Mouse (Mus musculus) stomach, postnatal 0 days (tissue): ENCODE results near the gene Fancl. TPM values are rescaled to one million over a fixed set of nuclear protein-coding genes. Genes with fewer than 3 reads are reported as not detected.
"Not testable (repeated sequence)": the region's sequence is repeated elsewhere in the genome, so short reads cannot be mapped to it uniquely, and the experiment has no call there.

Experiments used
- ATAC-seq: fragments of 200-750 bp; cut with Nextera tagmentation; 2 replicates; pipeline ENCODE4 v1.8.0; 2017; ENCODE audit not compliant: low FRiP score, low TSS enrichment
- DNase-seq: peaks from one replicate; pipeline ENCODE4 v3.0.0-alpha.2; 2016; ENCODE audit warnings: low spot score
- H3K27ac ChIP-seq: fragments of 300-500 bp; sonication (generic); replicated peaks from 2 replicates; pipeline ENCODE4 v1.5.1; 2014; ENCODE audit warnings: mild to moderate bottlenecking, control low read depth
- H3K27me3 ChIP-seq: fragments of 300-500 bp; sonication (generic); 2 replicates; pipeline ENCODE4 v1.6.1; 2014; ENCODE audit warnings: low read length; ENCODE audit not compliant: control insufficient read depth, insufficient read depth
- H3K36me3 ChIP-seq: fragments of 300-500 bp; sonication (generic); 2 replicates; pipeline ENCODE4 v1.6.1; 2014; ENCODE audit warnings: low read length, mixed read lengths; ENCODE audit not compliant: control insufficient read depth, insufficient read depth
- H3K4me1 ChIP-seq: fragments of 300-500 bp; sonication (generic); replicated peaks from 2 replicates; pipeline ENCODE4 v1.6.1; 2014; ENCODE audit warnings: antibody characterized with exemption; ENCODE audit not compliant: control insufficient read depth, insufficient read depth
- H3K4me2 ChIP-seq: fragments of 300-500 bp; sonication (generic); replicated peaks from 2 replicates; pipeline ENCODE4 v1.6.1; 2014; ENCODE audit warnings: low read depth, mild to moderate bottlenecking, control low read depth, moderate library complexity
- H3K4me3 ChIP-seq: fragments of 300-500 bp; sonication (generic); 2 replicates; pipeline ENCODE4 v1.5.1; 2014; ENCODE audit warnings: low read depth, low read length, control low read depth
- H3K9ac ChIP-seq: fragments of 300-500 bp; sonication (generic); 2 replicates; pipeline ENCODE4 v1.6.1; 2014; ENCODE audit warnings: mild to moderate bottlenecking, low read length, control low read depth, mixed read lengths
- H3K9me3 ChIP-seq: fragments of 300-500 bp; sonication (generic); 2 replicates; pipeline ENCODE4 v1.6.1; 2016; ENCODE audit warnings: low read length; ENCODE audit not compliant: control insufficient read depth
- CTCF ChIP-seq: IDR thresholded peaks from 2 replicates; pipeline ENCODE4 v1.5.1; 2016; ENCODE audit warnings: antibody characterized with exemption, low read depth, mild to moderate bottlenecking, moderate library complexity
- EP300 ChIP-seq: optimal IDR thresholded peaks from 2 replicates; pipeline ENCODE3; 2016; ENCODE audit warnings: antibody characterized with exemption
- WGBS: fragments of 180-500 bp; shearing (Covaris S2); extraction: QIAGEN DNeasy Blood & Tissue Kit; methylation state at CpG from one replicate; pipeline ENCODE4 v1.1.7; 2014; 5-methylcytosine and 5-hydroxymethylcytosine counted together
- polyA plus RNA-seq: library from polyadenylated mRNA; unstranded; fragments of >200 nt; fragmentation: Nextera tagmentation; extraction: Ambion mirVana; gene quantifications from 2 replicates; pipeline ENCODE4 v1.2.1, GENCODE M21; 2015

The Fancl gene
- 16.2 and 17.8 TPM in 2 replicates for polyA plus RNA-seq

DNA sequence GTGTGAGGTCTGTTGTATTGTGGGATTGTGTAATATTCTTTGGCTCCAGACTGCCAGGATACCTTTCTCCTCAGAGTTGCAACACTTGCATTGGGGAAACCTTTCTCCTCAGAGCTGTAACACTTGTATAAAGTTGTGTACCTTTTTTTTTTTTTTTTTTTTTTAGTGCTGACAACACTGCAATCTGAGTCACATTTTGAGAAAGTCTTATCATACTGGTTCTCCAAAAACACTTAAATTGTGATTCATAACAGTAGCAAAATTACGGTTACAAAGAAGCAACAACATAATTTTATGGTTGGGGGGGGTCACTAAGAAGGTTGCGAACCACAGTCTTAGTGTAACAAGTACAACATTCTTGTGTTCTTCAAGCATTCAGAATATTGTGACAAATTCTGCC lies at the start of gene Fancl:
Gene Fancl, plus strand, starts transcription at position 165 of the 400 bp plus-strand sequence.
- DNase-seq (no peak), ATAC-seq (no peak)
- H3K36me3 ChIP-seq: no peaks in the 10 kb centered on the region
- TF ChIP-seq EP300 (no peak), CTCF (no peak)
- no peaks in the 10 kb centered on the region for H3K4me1 ChIP-seq
- H3K9ac ChIP-seq: peak within 1 kb of the TSS; percentile 80
- H3K9me3 ChIP-seq: no peaks in the 10 kb centered on the region
- peak within 1 kb of the TSS; percentile 65 for H3K4me2 ChIP-seq
- H3K4me3 ChIP-seq: peak within 1 kb of the TSS; percentile 73
- no peaks in the 10 kb centered on the region for H3K27me3 ChIP-seq
- peak within 1 kb of the TSS; percentile 86 for H3K27ac ChIP-seq
- WGBS: 99% methylated on average over 2 of the region's 2 CpGs

DNA sequence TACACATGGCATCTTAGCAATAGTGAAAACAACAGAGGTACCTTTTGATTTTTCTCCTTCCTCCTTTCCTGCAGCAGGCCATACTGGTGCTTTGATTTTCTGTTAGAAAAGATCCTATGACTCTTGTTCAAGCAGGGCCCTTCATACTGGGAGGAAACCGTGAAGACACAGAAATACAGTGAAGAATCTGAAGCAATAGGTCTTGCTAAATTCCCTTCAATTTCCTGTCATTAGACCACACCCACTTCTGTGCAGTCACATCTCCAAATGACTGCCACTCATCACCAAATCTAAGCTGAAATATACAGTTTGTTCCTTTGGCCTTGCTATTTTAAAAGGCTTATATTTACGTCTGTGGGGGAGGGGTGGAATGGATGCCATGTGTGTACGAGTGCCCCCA lies 49.1 kb upstream of the Fancl start:
- Histone ChIP-seq H3K9ac (no peak overlapping the region), H3K4me3 (no peak overlapping the region), H3K9me3 (no peaks in the 10 kb centered on the region), H3K4me2 (no peak overlapping the region), H3K4me1 (no peaks in the 10 kb centered on the region), H3K36me3 (no peaks in the 10 kb centered on the region), H3K27me3 (no peaks in the 10 kb centered on the region), H3K27ac (no peak overlapping the region)
- TF ChIP-seq EP300 (no peak), CTCF (no peak)
- WGBS: 64% methylated on average over 3 of the region's 3 CpGs
- no peak for DNase-seq
- no peak for ATAC-seq

DNA sequence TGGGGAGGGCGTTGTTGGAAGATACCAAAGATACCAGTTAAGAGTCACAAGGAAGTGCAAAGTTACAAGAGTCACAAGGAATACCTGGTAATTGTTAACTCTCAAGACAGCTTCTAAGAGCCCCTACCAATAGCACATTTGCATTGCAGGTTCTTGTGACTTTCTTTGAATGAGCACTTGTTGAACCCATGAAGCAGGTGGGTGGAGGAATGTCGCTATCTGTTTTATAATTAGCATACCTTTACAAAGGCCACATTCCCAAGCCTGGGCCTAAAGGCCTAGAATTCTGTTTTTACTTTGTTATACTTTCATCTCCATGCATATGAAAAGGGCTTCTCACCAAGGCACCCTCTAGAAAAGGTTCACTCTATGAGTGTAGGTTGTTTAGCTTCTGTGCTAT lies 15.8 kb upstream of the Fancl start:
- not testable (repeated sequence) for ATAC-seq, H3K9me3 ChIP-seq
- WGBS: 86% methylated on average over 2 of the region's 2 CpGs

DNA sequence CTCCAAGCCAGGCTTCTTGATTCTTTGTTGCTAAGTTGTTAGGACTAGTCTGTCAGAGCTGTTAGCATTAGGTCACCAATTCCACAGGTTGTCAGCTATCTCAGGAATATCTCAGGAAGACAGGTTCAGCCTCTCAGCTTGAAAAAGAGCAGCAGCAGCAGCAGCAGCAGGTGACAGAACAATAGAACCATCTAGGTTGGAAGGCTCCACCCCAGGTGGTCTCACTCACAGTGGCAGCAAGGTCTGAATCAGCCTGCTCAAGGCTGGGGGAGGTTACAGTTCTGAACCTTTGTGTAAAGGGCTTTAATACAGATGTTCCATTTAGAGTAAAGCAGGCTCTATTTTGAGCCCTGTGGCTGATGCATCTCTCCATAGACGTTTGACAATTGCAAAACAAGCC lies 14.0 kb upstream of the Fancl start:
- not testable (repeated sequence) for H3K27ac ChIP-seq, DNase-seq, H3K27me3 ChIP-seq, H3K36me3 ChIP-seq, H3K9me3 ChIP-seq, H3K4me3 ChIP-seq, ATAC-seq, H3K4me1 ChIP-seq, H3K9ac ChIP-seq, H3K4me2 ChIP-seq
- 19% methylated on average over 1 of the region's 1 CpGs for WGBS

More for the DNA sequence above, 15.8 kb upstream of the Fancl start:
- H3K9ac ChIP-seq, DNase-seq, H3K27ac ChIP-seq, H3K4me2 ChIP-seq, H3K4me3 ChIP-seq, H3K4me1 ChIP-seq, H3K27me3 ChIP-seq, H3K36me3 ChIP-seq: not testable (repeated sequence)

DNA sequence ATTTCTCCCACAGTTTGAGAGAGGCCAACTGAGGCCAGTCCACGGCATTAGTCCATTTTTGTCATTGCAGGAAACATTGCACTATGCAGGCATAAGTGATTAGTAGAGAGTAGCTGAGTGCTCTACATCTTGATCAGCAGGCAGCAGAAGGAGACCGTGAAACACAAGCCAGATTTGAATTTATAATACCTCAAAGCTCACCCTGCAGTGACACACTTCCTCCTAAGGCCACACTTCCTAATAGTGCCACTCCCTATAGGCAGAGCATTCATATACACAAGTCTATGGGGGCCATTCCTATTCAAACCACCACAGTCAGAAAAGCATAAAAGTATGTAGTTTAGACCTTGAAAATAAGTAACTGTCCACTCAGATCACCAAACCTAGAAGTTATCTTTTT lies 11.8 kb upstream of the Fancl start:
- H3K27ac ChIP-seq: no peak overlapping the region
- no peak for TF ChIP-seq CTCF
- no peak for TF ChIP-seq EP300
- H3K4me1 ChIP-seq: no peaks in the 10 kb centered on the region
- no peaks in the 10 kb centered on the region for H3K36me3 ChIP-seq
- WGBS: 82% methylated on average over 2 of the region's 2 CpGs
- no peak overlapping the region for H3K4me2 ChIP-seq
- ATAC-seq: no peak
- no peaks in the 10 kb centered on the region for H3K9me3 ChIP-seq
- no peak for DNase-seq
- no peaks in the 10 kb centered on the region for H3K27me3 ChIP-seq
- no peak overlapping the region for H3K9ac ChIP-seq
- no peak overlapping the region for H3K4me3 ChIP-seq

DNA sequence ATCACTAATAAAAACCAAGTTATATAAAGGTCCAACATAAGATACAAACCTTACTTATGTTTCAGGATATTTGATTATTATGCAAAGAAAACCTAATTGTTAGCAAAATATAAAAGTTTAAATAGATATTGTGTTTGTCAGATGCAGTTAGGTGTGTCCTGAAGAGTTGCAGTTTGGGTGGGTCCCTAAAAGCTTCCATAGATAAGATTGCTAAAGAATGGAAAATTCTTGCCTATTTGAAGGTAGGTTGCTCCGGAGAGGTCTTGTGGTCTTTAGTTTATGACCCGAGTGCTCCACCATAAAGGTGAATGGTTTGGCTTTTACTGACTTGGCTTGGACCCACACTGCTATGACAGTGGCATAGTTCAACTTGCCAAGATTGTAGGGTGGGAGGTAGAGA lies 7.9 kb upstream of the Fancl start:
- DNase-seq (no peak), ATAC-seq (no peak)
- H3K27me3 ChIP-seq: no peaks in the 10 kb centered on the region
- no peaks in the 10 kb centered on the region for H3K36me3 ChIP-seq
- WGBS: 89% methylated on average over 2 of the region's 2 CpGs
- H3K4me3 ChIP-seq: no peak overlapping the region
- TF ChIP-seq EP300: no peak
- TF ChIP-seq CTCF: no peak
- no peaks in the 10 kb centered on the region for H3K4me1 ChIP-seq
- H3K9me3 ChIP-seq: no peaks in the 10 kb centered on the region
- H3K4me2 ChIP-seq: no peak overlapping the region
- no peak overlapping the region for H3K9ac ChIP-seq
- no peak overlapping the region for H3K27ac ChIP-seq

DNA sequence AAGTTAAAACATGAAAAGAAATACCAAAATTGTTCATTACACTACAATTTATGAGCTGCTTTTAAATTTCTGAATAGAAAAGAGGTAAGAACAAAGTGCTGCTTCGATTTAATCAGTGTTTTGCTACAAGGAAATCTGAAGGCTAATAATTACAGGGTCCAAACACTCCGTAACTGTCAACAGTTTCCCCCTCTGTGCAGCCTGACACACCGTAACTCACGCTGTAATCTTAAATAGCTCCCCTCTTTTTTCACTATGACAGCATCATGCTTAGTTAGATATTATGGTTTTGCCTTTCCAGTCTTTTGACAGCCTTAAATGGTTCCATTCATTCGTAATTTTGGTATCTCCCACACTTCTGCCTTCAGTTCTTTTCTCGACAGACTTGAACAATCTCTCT lies 4.4 kb upstream of the Fancl start:
- H3K4me3 ChIP-seq: no peak overlapping the region
- TF ChIP-seq CTCF (no peak), EP300 (no peak)
- H3K27me3 ChIP-seq: no peaks in the 10 kb centered on the region
- no peaks in the 10 kb centered on the region for H3K9me3 ChIP-seq
- ATAC-seq: no peak
- no peaks in the 10 kb centered on the region for H3K36me3 ChIP-seq
- no peaks in the 10 kb centered on the region for H3K4me1 ChIP-seq
- 65% methylated on average over 6 of the region's 6 CpGs for WGBS
- H3K4me2 ChIP-seq: no peak overlapping the region
- no peak overlapping the region for H3K27ac ChIP-seq
- H3K9ac ChIP-seq: no peak overlapping the region
- no peak for DNase-seq
